Mouse (Mus musculus) lung, postnatal 0 days (tissue): ENCODE measurements around the gene Tmem82.
A peak's percentile ranks its signal among the peaks of the same experiment; 100 is the strongest.

Experiments used
- CTCF ChIP-seq: IDR thresholded peaks from 2 replicates; pipeline ENCODE4 v1.5.1; 2016; ENCODE audit warnings: antibody characterized with exemption, mild to moderate bottlenecking
- EP300 ChIP-seq: IDR thresholded peaks from 2 replicates; pipeline ENCODE4 v1.6.1; 2016; ENCODE audit warnings: antibody characterized with exemption, mild to moderate bottlenecking, control low read depth

DNA sequence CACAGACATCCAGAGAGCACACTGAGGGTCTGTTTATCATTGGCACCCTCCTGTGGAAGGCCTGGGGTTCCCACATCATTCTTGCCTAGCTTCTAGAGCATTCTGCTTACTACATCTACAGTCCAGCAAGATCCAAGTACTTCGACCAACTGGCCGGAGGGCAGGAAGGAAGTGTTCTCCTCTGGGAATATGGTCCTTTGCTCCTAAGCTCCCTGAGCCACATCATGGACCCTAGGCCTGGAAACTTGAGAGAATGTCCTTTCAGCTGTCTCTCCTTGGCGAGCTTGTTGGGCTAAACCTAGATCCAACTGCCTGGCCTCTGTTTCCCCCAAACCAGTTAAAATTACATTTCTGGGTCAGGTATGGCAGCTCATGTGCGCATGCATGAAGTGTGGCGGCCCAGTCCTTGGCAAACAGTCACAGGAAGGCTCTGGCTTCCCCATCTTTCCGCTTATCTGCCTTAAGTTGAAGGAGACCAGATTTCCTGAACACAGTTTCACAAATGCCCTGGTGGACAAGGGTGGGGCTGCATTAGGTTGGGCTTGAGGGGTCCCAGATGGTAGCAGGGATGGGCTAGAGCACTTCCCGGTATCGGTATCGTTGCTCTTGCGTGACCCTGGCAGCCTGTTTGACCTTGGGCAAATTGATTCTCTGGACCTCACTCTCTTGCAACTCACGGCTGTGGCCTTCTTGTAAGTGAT lies 15.8 kb downstream of the Tmem82 start:
- TF ChIP-seq CTCF = peak; percentile 43
- TF ChIP-seq EP300 = peak; percentile 18; the same call in 1 of the 2 replicates
